Mouse (Mus musculus): ENCODE results near the gene D130043K22Rik. TPM values are rescaled to one million over a fixed set of nuclear protein-coding genes. Genes with fewer than 3 reads are reported as not detected.

Gene D130043K22Rik
- total and polyA plus RNA-seq, 3 experiments = 0.55 TPM; not detected in 2

GRCm38 (mm10) chr13:24880704-24881103 is 35.8 kb downstream of the D130043K22Rik start:
- ATAC-seq (ENCODE audit: extremely low read depth, insufficient number of reproducible peaks, low FRiP score, poor library complexity, severe bottlenecking) = no peak
- Histone ChIP-seq H3K4me1 (ENCODE audit: insufficient read depth, low read depth, low read length) (no peaks in the 10 kb centered on the region), H3K27me3 (ENCODE audit: insufficient read depth, low read length) (peaks cover 9% of the 10 kb centered on the region), H3K4me3 (ENCODE audit: low read depth, low read length) (no peak overlapping the region), H3K36me3 (replicated peaks) (no peaks in the 10 kb centered on the region), H3K9me3 (replicated peaks) (no peaks in the 10 kb centered on the region; the same call in 1 of the 2 replicates)
- DNase-seq (ENCODE audit: low spot score) = no peak
- TF ChIP-seq GATA1 (IDR thresholded peaks at IDR 0.05; ENCODE audit: borderline replicate concordance, low read length) = no peak
- no peak for TF ChIP-seq CTCF (IDR thresholded peaks at IDR 0.05; ENCODE audit: low read depth, low read length)
- no peak for TF ChIP-seq TAL1 (conservative IDR thresholded peaks at IDR 0.05; ENCODE audit: low read depth, low read length)
- no peak for TF ChIP-seq POLR2AphosphoS5 (IDR thresholded peaks at IDR 0.05; ENCODE audit: insufficient replicate concordance, low read depth, low read length)
- TF ChIP-seq GATA2 (IDR thresholded peaks at IDR 0.05; ENCODE audit: borderline replicate concordance, low read depth, low read length) = no peak

GRCm38 (mm10) chr13:24882411-24882810 is 37.5 kb downstream of the D130043K22Rik start:
- H3K27me3 ChIP-seq (ENCODE audit: insufficient read depth, low read length) = peaks cover 9% of the 10 kb centered on the region
- no peak for DNase-seq (ENCODE audit: low spot score)
- H3K4me1 ChIP-seq (ENCODE audit: insufficient read depth, low read depth, low read length) = no peaks in the 10 kb centered on the region
- TF ChIP-seq CTCF (IDR thresholded peaks at IDR 0.05; ENCODE audit: low read depth, low read length) = no peak
- no peak for TF ChIP-seq TAL1 (conservative IDR thresholded peaks at IDR 0.05; ENCODE audit: low read depth, low read length)
- TF ChIP-seq GATA2 (IDR thresholded peaks at IDR 0.05; ENCODE audit: borderline replicate concordance, low read depth, low read length) = no peak
- TF ChIP-seq GATA1 (IDR thresholded peaks at IDR 0.05; ENCODE audit: borderline replicate concordance, low read length) = no peak
- TF ChIP-seq POLR2AphosphoS5 (IDR thresholded peaks at IDR 0.05; ENCODE audit: insufficient replicate concordance, low read depth, low read length) = no peak
- no peaks in the 10 kb centered on the region; the same call in 1 of the 2 replicates for H3K9me3 ChIP-seq (replicated peaks)
- no peaks in the 10 kb centered on the region for H3K36me3 ChIP-seq (replicated peaks)
- ATAC-seq (ENCODE audit: extremely low read depth, insufficient number of reproducible peaks, low FRiP score, poor library complexity, severe bottlenecking) = no peak
- no peak overlapping the region for H3K4me3 ChIP-seq (ENCODE audit: low read depth, low read length)

- Histone ChIP-seq H3K27me3 (ENCODE audit: insufficient read depth, low read length) (peaks cover 3% of the 10 kb centered on the region; the same call in 1 of the 2 replicates), H3K4me3 (ENCODE audit: low read depth, low read length) (no peak overlapping the region), H3K4me1 (ENCODE audit: insufficient read depth, low read depth, low read length) (no peaks in the 10 kb centered on the region), H3K36me3 (replicated peaks) (no peaks in the 10 kb centered on the region), H3K9me3 (replicated peaks) (no peaks in the 10 kb centered on the region)
- ATAC-seq (ENCODE audit: extremely low read depth, insufficient number of reproducible peaks, low FRiP score, poor library complexity, severe bottlenecking) (no peak), DNase-seq (ENCODE audit: low spot score) (no peak)
- no peak for TF ChIP-seq TAL1 (conservative IDR thresholded peaks at IDR 0.05; ENCODE audit: low read depth, low read length)
- TF ChIP-seq CTCF (IDR thresholded peaks at IDR 0.05; ENCODE audit: low read depth, low read length) = no peak
- no peak for TF ChIP-seq GATA2 (IDR thresholded peaks at IDR 0.05; ENCODE audit: borderline replicate concordance, low read depth, low read length)
- TF ChIP-seq GATA1 (IDR thresholded peaks at IDR 0.05; ENCODE audit: borderline replicate concordance, low read length) = no peak
- no peak for TF ChIP-seq POLR2AphosphoS5 (IDR thresholded peaks at IDR 0.05; ENCODE audit: insufficient replicate concordance, low read depth, low read length)
These were observed 44.6 kb downstream of the D130043K22Rik start for GRCm38 (mm10) chr13:24889554-24889953.

GRCm38 (mm10) chr13:24892516-24892915 is 47.6 kb downstream of the D130043K22Rik start:
- Histone ChIP-seq H3K4me3 (ENCODE audit: low read depth, low read length) (no peak overlapping the region), H3K27me3 (ENCODE audit: insufficient read depth, low read length) (peaks cover 3% of the 10 kb centered on the region; the same call in 1 of the 2 replicates), H3K36me3 (replicated peaks) (no peaks in the 10 kb centered on the region), H3K9me3 (replicated peaks) (no peaks in the 10 kb centered on the region), H3K4me1 (ENCODE audit: insufficient read depth, low read depth, low read length) (no peaks in the 10 kb centered on the region)
- ATAC-seq (ENCODE audit: extremely low read depth, insufficient number of reproducible peaks, low FRiP score, poor library complexity, severe bottlenecking) = no peak
- no peak for DNase-seq (ENCODE audit: low spot score)
- no peak for TF ChIP-seq TAL1 (conservative IDR thresholded peaks at IDR 0.05; ENCODE audit: low read depth, low read length)
- no peak for TF ChIP-seq CTCF (IDR thresholded peaks at IDR 0.05; ENCODE audit: low read depth, low read length)
- TF ChIP-seq GATA1 (IDR thresholded peaks at IDR 0.05; ENCODE audit: borderline replicate concordance, low read length) = no peak
- TF ChIP-seq POLR2AphosphoS5 (IDR thresholded peaks at IDR 0.05; ENCODE audit: insufficient replicate concordance, low read depth, low read length) = no peak
- no peak for TF ChIP-seq GATA2 (IDR thresholded peaks at IDR 0.05; ENCODE audit: borderline replicate concordance, low read depth, low read length)

GRCm38 (mm10) chr13:24893880-24894279 is 48.9 kb downstream of the D130043K22Rik start:
- Histone ChIP-seq H3K4me1 (ENCODE audit: insufficient read depth, low read depth, low read length) (no peaks in the 10 kb centered on the region), H3K4me3 (ENCODE audit: low read depth, low read length) (no peak overlapping the region), H3K36me3 (replicated peaks) (no peaks in the 10 kb centered on the region), H3K27me3 (ENCODE audit: insufficient read depth, low read length) (no peaks in the 10 kb centered on the region), H3K9me3 (replicated peaks) (no peaks in the 10 kb centered on the region)
- ATAC-seq (ENCODE audit: extremely low read depth, insufficient number of reproducible peaks, low FRiP score, poor library complexity, severe bottlenecking) (no peak), DNase-seq (ENCODE audit: low spot score) (no peak)
- TF ChIP-seq GATA2 (IDR thresholded peaks at IDR 0.05; ENCODE audit: borderline replicate concordance, low read depth, low read length) (no peak), TAL1 (conservative IDR thresholded peaks at IDR 0.05; ENCODE audit: low read depth, low read length) (no peak), POLR2AphosphoS5 (IDR thresholded peaks at IDR 0.05; ENCODE audit: insufficient replicate concordance, low read depth, low read length) (no peak), GATA1 (IDR thresholded peaks at IDR 0.05; ENCODE audit: borderline replicate concordance, low read length) (no peak), CTCF (IDR thresholded peaks at IDR 0.05; ENCODE audit: low read depth, low read length) (no peak)

GRCm38 (mm10) chr13:24901916-24902315 is 57.0 kb downstream of the D130043K22Rik start:
- Histone ChIP-seq H3K9me3 (replicated peaks) (no peaks in the 10 kb centered on the region), H3K27me3 (ENCODE audit: insufficient read depth, low read length) (peaks cover 14% of the 10 kb centered on the region), H3K4me3 (ENCODE audit: low read depth, low read length) (no peak overlapping the region), H3K4me1 (ENCODE audit: insufficient read depth, low read depth, low read length) (no peaks in the 10 kb centered on the region), H3K36me3 (replicated peaks) (no peaks in the 10 kb centered on the region)
- ATAC-seq (ENCODE audit: extremely low read depth, insufficient number of reproducible peaks, low FRiP score, poor library complexity, severe bottlenecking) (no peak), DNase-seq (ENCODE audit: low spot score) (no peak)
- TF ChIP-seq GATA1 (IDR thresholded peaks at IDR 0.05; ENCODE audit: borderline replicate concordance, low read length) = no peak
- TF ChIP-seq CTCF (IDR thresholded peaks at IDR 0.05; ENCODE audit: low read depth, low read length) = no peak
- TF ChIP-seq TAL1 (conservative IDR thresholded peaks at IDR 0.05; ENCODE audit: low read depth, low read length) = no peak
- no peak for TF ChIP-seq GATA2 (IDR thresholded peaks at IDR 0.05; ENCODE audit: borderline replicate concordance, low read depth, low read length)
- no peak for TF ChIP-seq POLR2AphosphoS5 (IDR thresholded peaks at IDR 0.05; ENCODE audit: insufficient replicate concordance, low read depth, low read length)
